Mouse (Mus musculus) layer of hippocampus, postnatal 25 days (tissue): ENCODE measurements at regions not wholly inside any gene's neighbourhood (a gene's known extent, or its start where the extent isn't known, plus 50 kb on each side); places are given as distances from the start of the nearest gene placed in this dataset.

Experiments
- DNase-seq, 2 experiments: peaks; one replicate each; pipeline ENCODE4 v3.0.0; 2022; ENCODE audit warnings: mixed read lengths in 2 of 2, low spot score in 1 of 2; ENCODE audit errors: extremely low spot score in 1 of 2

- DNase-seq, result no peak
Measured at GRCm38 (mm10) chr14:29784506-29784905, 62.8 kb upstream of the Cacna2d3 start.

- no peak for DNase-seq
Measured at GRCm38 (mm10) chr14:29786431-29786830, 64.8 kb upstream of the Cacna2d3 start.

GRCm38 (mm10) chr14:29787796-29788195 is 66.1 kb upstream of the Cacna2d3 start:
- DNase-seq, result no peak

- DNase-seq, result no peak
Measured at GRCm38 (mm10) chr14:29788351-29788750, 66.7 kb upstream of the Cacna2d3 start.

GRCm38 (mm10) chr14:29795325-29795724 is 73.7 kb upstream of the Cacna2d3 start:
- no peak for DNase-seq

GRCm38 (mm10) chr14:29796396-29796795 is 74.7 kb upstream of the Cacna2d3 start:
- DNase-seq, result no peak

GRCm38 (mm10) chr14:29799852-29800251 is 78.2 kb upstream of the Cacna2d3 start:
- DNase-seq, result no peak

GRCm38 (mm10) chr14:29805234-29805633 is 83.6 kb upstream of the Cacna2d3 start:
- no peak for DNase-seq

- no peak for DNase-seq
Measured at GRCm38 (mm10) chr14:29807881-29808280, 86.2 kb upstream of the Cacna2d3 start.

- no peak for DNase-seq
Measured at GRCm38 (mm10) chr14:29814626-29815025, 93.0 kb upstream of the Cacna2d3 start.

- no peak for DNase-seq
Measured at GRCm38 (mm10) chr14:29817548-29817947, 95.9 kb upstream of the Cacna2d3 start.

- no peak for DNase-seq
Measured at GRCm38 (mm10) chr14:29818251-29818650, 96.6 kb upstream of the Cacna2d3 start.

GRCm38 (mm10) chr14:29818751-29819150 is 97.1 kb upstream of the Cacna2d3 start:
- no peak for DNase-seq

- no peak for DNase-seq
Measured at GRCm38 (mm10) chr14:29837063-29837462, 115.4 kb upstream of the Cacna2d3 start.

GRCm38 (mm10) chr14:29839576-29839975 is 117.9 kb upstream of the Cacna2d3 start:
- no peak for DNase-seq

- DNase-seq, result no peak
Measured at GRCm38 (mm10) chr14:29841361-29842117, 119.9 kb upstream of the Cacna2d3 start.

GRCm38 (mm10) chr14:29847661-29848060 is 120.4 kb upstream of the Selenok start:
- DNase-seq, result no peak

GRCm38 (mm10) chr14:29851286-29851685 is 116.8 kb upstream of the Selenok start:
- DNase-seq, result no peak

GRCm38 (mm10) chr14:29851956-29852725 is 116.0 kb upstream of the Selenok start:
- DNase-seq, result no peak

- no peak for DNase-seq
Measured at GRCm38 (mm10) chr14:29862032-29862431, 106.1 kb upstream of the Selenok start.

GRCm38 (mm10) chr14:29866455-29867275 is 101.4 kb upstream of the Selenok start:
- DNase-seq, result no peak
